Mouse (Mus musculus): ENCODE results near the gene Dlx5.

DNA sequence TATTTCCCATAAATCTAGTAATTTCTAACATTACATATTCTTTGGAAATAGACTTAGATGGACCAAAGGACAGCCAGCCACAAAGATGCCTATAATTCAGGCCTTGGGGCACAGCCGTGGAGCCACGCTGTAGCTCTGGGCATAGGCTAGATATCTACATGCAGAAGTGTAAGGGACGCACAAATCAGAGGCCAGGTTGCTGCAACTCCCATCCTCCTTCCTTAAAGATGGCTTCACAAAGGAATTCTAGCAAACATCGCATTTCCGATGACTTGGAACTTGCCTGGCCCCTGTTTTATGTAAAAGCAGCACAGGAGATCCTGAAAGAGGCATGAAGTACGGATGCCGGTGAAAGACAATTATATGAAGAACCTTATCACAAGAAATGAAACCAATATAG lies 5.2 kb downstream of the Dlx5 start:
- TF ChIP-seq CTCF (conservative IDR thresholded peaks at IDR 0.05 in 1 of 2, IDR thresholded peaks at IDR 0.05 in 1 of 2; ENCODE audit: low read depth in 2 of 2, low read length in 2 of 2) (no peak), MAX (IDR thresholded peaks at IDR 0.05; ENCODE audit: low read length) (no peak), MYC (IDR thresholded peaks at IDR 0.05; ENCODE audit: low read depth, low read length) (no peak), TCF12 (IDR thresholded peaks at IDR 0.05; ENCODE audit: low read depth, low read length) (no peak), BHLHE40 (IDR thresholded peaks at IDR 0.05; ENCODE audit: low read depth, low read length) (no peak), EP300 (IDR thresholded peaks at IDR 0.05; ENCODE audit: low read length) (no peak), SIN3A (IDR thresholded peaks at IDR 0.05; ENCODE audit: low read length) (no peak), POLR2A (IDR thresholded peaks at IDR 0.05; ENCODE audit: low read depth, low read length) (no peak), KAT2A (IDR thresholded peaks at IDR 0.05; ENCODE audit: insufficient replicate concordance, low read length) (no peak), POLR2AphosphoS2 (IDR thresholded peaks at IDR 0.05; ENCODE audit: low read depth, low read length) (no peak), ZC3H11A (IDR thresholded peaks at IDR 0.05; ENCODE audit: low read depth, low read length) (no peak), RAD21 (IDR thresholded peaks at IDR 0.05; ENCODE audit: low read depth, low read length) (no peak)

Data from CH12.LX (cell line).